Mouse (Mus musculus): ENCODE data around the gene Arl6ip1. TPM values are rescaled to one million over a fixed set of nuclear protein-coding genes. Genes with fewer than 3 reads are reported as not detected.

Gene Arl6ip1
- polyA plus RNA-seq, 1 experiment from 2014 or later, result 556 TPM

DNA sequence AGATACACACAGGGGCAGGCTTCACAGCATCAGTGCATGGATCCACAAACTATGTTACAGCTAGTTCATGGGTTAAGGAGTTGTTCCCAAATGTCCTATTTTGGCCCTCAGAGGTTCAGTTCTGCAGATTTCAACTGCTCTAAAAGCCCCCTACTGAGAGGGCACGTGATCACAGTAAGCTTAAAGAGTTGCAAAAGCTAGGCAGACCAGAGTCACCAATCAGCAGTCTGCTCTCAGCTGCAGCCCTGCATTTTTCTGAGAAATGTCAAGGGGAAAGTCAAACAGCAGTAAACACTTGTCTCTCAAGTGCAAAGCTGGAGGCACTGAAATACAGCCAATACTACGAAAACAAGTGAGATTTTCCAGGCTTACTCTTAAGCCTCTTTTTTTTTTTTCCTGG, 10.3 kb downstream of the Arl6ip1 start:
- WGBS, result 42% methylated on average over 2 of the region's 2 CpGs
- H3K27me3 ChIP-seq (ENCODE audit: control insufficient read depth, insufficient read depth, low read depth, low read length), result no peaks in the 10 kb centered on the region
- H3K9me3 ChIP-seq (replicated peaks; ENCODE audit: control insufficient read depth, low read length, poor library complexity, severe bottlenecking), result no peaks in the 10 kb centered on the region
- H3K36me3 ChIP-seq (ENCODE audit: control insufficient read depth, insufficient read depth, low read length), result peaks cover 11% of the 10 kb centered on the region
- H3K9ac ChIP-seq (ENCODE audit: low read depth, low read length), result no peak overlapping the region
- peaks cover 9% of the 10 kb centered on the region for H3K4me1 ChIP-seq (ENCODE audit: control insufficient read depth, insufficient read depth, low read length)
- no peak overlapping the region for H3K27ac ChIP-seq (ENCODE audit: low read length)
- H3K4me2 ChIP-seq (ENCODE audit: low read length), result no peak overlapping the region
- no peak for ATAC-seq
- no peak overlapping the region for H3K4me3 ChIP-seq (ENCODE audit: low read depth, low read length)

DNA sequence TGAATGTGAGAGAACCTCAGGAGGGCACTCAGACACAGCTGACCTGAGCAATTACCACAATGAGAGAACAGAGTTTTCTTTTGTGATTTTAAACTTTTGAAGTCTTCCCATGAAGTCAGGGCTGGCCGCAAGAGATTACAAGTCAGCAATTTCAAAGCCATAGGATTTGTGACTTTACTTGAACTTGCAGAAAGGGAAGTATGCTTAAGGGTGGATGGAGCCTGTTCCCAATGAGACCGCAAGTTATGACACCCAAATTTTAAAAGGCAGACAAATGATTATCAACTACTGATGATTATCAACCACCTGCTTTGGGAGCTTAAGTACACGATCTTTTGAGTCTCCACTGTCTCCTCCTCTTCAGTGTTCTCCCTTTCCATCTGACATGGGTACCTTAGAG, 11.0 kb downstream of the Arl6ip1 start:
- Histone ChIP-seq H3K9ac (ENCODE audit: low read depth, low read length) (no peak overlapping the region), H3K9me3 (replicated peaks; ENCODE audit: control insufficient read depth, low read length, poor library complexity, severe bottlenecking) (no peaks in the 10 kb centered on the region), H3K36me3 (ENCODE audit: control insufficient read depth, insufficient read depth, low read length) (peaks cover 10% of the 10 kb centered on the region), H3K27ac (ENCODE audit: low read length) (no peak overlapping the region), H3K4me1 (ENCODE audit: control insufficient read depth, insufficient read depth, low read length) (peaks cover 16% of the 10 kb centered on the region), H3K4me3 (ENCODE audit: low read depth, low read length) (no peak overlapping the region), H3K4me2 (ENCODE audit: low read length) (no peak overlapping the region), H3K27me3 (ENCODE audit: control insufficient read depth, insufficient read depth, low read depth, low read length) (no peaks in the 10 kb centered on the region)
- ATAC-seq, result no peak
- WGBS, result 81% methylated on average over 3 of the region's 3 CpGs

DNA sequence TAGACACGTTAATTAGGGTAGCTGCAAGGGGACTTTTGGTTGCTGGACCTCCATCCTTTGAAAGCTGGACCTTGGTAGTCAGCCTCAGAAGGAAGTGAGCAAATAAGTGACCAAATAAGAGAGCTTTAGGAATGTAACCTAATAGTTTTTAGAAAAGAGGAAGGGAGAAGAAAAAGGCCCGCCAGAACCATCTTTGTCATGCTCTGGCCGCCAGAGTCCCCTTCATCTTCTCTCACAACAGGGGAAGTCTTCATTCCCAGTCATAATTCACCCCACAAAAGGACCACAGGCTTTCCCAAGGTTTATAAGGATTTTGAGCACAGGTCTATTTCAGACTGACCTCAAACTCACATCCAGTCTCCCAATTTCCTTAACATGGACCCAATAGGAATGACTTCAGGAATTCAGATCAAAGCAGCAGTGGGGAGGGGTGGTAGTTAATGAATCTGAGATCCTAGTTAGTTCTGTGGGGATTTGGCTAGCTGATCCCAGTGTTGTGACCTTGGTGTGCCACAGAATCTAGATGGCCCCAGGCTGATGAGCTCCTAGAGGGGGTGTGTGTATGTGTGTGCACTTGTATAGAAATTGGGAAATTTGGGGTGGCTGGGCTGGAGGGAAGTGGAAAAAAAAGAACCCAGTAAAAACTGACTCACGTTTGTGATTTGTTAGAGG, 11.8 kb downstream of the Arl6ip1 start:
- Histone ChIP-seq H3K4me3 (ENCODE audit: low read depth, low read length) (no peak overlapping the region), H3K9me3 (replicated peaks; ENCODE audit: control insufficient read depth, low read length, poor library complexity, severe bottlenecking) (no peaks in the 10 kb centered on the region), H3K27ac (ENCODE audit: low read length) (no peak overlapping the region), H3K27me3 (ENCODE audit: control insufficient read depth, insufficient read depth, low read depth, low read length) (no peaks in the 10 kb centered on the region), H3K9ac (ENCODE audit: low read depth, low read length) (no peak overlapping the region), H3K4me1 (ENCODE audit: control insufficient read depth, insufficient read depth, low read length) (peaks cover 23% of the 10 kb centered on the region), H3K4me2 (ENCODE audit: low read length) (no peak overlapping the region), H3K36me3 (ENCODE audit: control insufficient read depth, insufficient read depth, low read length) (peaks cover 9% of the 10 kb centered on the region)
- 51% methylated on average over 4 of the region's 4 CpGs for WGBS
- ATAC-seq, result no peak

- 13% methylated on average over 8 of the region's 8 CpGs for WGBS
- Histone ChIP-seq H3K4me3 (ENCODE audit: low read depth, low read length) (peak overlapping the region; percentile 87), H3K4me1 (ENCODE audit: control insufficient read depth, insufficient read depth, low read length) (peaks cover 29% of the 10 kb centered on the region), H3K9ac (ENCODE audit: low read depth, low read length) (peak overlapping the region; percentile 68; the same call in 1 of the 2 replicates), H3K36me3 (ENCODE audit: control insufficient read depth, insufficient read depth, low read length) (peaks cover 8% of the 10 kb centered on the region), H3K27me3 (ENCODE audit: control insufficient read depth, insufficient read depth, low read depth, low read length) (no peaks in the 10 kb centered on the region), H3K9me3 (replicated peaks; ENCODE audit: control insufficient read depth, low read length, poor library complexity, severe bottlenecking) (no peaks in the 10 kb centered on the region), H3K4me2 (ENCODE audit: low read length) (peak overlapping the region; percentile 72), H3K27ac (ENCODE audit: low read length) (no peak overlapping the region)
- peak; percentile 20; the same call in 1 of the 2 replicates for ATAC-seq
These were observed 12.5 kb downstream of the Arl6ip1 start for GRCm38 (mm10) chr7:118116787-118117538.

DNA sequence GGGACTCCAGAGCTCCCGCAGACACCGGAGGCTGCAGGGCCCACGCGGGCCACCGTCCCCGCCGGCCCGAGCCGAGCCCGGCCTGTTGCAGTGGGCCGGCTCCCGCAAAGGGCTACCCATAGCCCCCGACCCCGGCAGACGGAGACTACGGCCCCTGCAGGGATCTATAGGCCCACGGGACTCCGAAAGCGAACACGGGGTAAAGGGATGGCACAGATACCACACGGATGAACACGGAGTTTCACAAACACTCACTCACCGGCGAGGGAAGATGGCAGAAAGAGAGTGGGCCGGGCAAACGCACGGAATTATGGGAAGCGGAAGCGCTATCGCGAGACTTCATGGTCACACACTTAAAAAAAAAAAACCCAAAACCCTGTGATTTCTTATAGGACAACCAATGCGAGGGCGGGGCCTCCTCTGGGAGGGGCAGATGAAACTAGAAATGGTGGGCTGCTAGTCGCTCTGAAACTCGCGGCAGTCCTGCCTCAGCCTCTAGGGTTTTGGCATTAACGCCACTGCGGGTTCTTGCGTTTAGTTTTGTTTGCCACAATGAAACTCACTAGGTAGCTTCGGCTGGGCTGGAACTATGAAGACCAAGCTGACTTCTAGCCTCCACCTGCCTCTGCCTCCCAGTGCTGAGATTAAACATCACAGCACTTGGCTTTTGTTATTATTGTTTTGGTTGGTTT, 13.4 kb downstream of the Arl6ip1 start, which contains the start of gene Rps15a:
Gene Rps15a, minus strand, starts transcription at position 312 of the 692 bp plus-strand sequence.
- ATAC-seq, result peak; percentile 87
- Histone ChIP-seq H3K9me3 (replicated peaks; ENCODE audit: control insufficient read depth, low read length, poor library complexity, severe bottlenecking) (no peaks in the 10 kb centered on the region), H3K4me1 (ENCODE audit: control insufficient read depth, insufficient read depth, low read length) (peaks cover 39% of the 10 kb centered on the region), H3K36me3 (ENCODE audit: control insufficient read depth, insufficient read depth, low read length) (peaks cover 8% of the 10 kb centered on the region), H3K4me2 (ENCODE audit: low read length) (peak within 1 kb of the TSS; percentile 94), H3K27me3 (ENCODE audit: control insufficient read depth, insufficient read depth, low read depth, low read length) (no peaks in the 10 kb centered on the region), H3K9ac (ENCODE audit: low read depth, low read length) (peak within 1 kb of the TSS; percentile 96), H3K4me3 (ENCODE audit: low read depth, low read length) (peak within 1 kb of the TSS; percentile 87), H3K27ac (ENCODE audit: low read length) (peak within 1 kb of the TSS; percentile 83)
- WGBS, result under 1% methylated on average over 40 of the region's 40 CpGs

DNA sequence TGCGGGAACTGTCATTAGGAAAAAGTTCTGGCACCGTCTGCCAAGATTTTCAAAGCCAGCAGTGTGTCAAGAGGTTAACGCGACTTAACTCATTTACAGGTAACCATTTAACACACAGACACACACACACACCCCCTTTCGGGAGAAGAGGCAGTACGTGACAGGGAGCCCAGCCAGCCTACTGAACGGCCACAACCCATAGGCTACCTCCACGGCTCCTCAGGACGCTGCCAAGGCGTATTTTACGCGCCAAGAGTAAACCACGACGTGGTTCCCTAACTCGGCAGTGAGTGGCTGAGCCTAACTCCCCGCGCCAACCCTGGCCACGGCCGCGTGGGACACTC, 14.0 kb downstream of the Arl6ip1 start:
- peak; percentile 60; the same call in 1 of the 2 replicates for ATAC-seq
- H3K36me3 ChIP-seq (ENCODE audit: control insufficient read depth, insufficient read depth, low read length), result peaks cover 11% of the 10 kb centered on the region; the same call in 1 of the 2 replicates
- no peaks in the 10 kb centered on the region for H3K9me3 ChIP-seq (replicated peaks; ENCODE audit: control insufficient read depth, low read length, poor library complexity, severe bottlenecking)
- H3K4me2 ChIP-seq (ENCODE audit: low read length), result peak overlapping the region; percentile 94
- H3K27me3 ChIP-seq (ENCODE audit: control insufficient read depth, insufficient read depth, low read depth, low read length), result no peaks in the 10 kb centered on the region
- peak overlapping the region; percentile 96 for H3K9ac ChIP-seq (ENCODE audit: low read depth, low read length)
- peaks cover 44% of the 10 kb centered on the region for H3K4me1 ChIP-seq (ENCODE audit: control insufficient read depth, insufficient read depth, low read length)
- under 1% methylated on average over 20 of the region's 20 CpGs for WGBS
- H3K27ac ChIP-seq (ENCODE audit: low read length), result peak overlapping the region; percentile 82
- H3K4me3 ChIP-seq (ENCODE audit: low read depth, low read length), result peak overlapping the region; percentile 87

DNA sequence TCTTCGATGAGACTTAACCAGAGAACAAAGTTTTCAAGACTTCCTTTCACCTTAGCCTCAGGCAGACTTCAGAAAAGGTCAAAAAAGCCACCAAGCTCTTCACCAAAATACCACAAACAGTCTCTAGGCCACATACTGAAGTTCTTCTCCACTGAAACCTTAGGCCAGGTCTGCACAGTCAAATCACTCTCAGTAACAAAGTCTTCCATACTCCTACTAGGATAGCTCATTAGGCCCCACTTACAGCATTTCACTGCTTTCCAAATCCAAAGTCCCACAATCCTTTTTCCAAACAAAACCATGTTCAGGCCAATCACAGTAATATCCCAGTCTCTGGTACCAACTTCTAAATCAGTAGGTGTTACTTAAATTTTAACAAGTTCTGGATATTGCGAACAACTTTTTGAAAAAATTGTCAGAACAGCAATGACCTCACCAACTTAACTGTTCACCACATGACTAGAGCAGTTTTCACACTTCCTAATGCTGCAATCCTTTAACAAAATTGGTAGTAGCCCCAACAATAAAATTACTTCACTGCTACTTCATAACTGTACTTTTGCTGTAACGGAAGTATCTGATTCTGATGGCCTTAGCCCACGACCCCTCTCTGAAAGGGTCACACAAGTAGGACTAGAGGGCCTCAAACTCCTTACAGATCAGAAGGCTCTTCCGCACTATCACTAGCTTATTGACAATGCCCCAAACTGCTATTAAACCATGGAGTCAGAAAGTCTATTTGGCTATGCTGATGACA, 15.7 kb downstream of the Arl6ip1 start:
- no peak for ATAC-seq
- peaks cover 18% of the 10 kb centered on the region for H3K36me3 ChIP-seq (ENCODE audit: control insufficient read depth, insufficient read depth, low read length)
- peak overlapping the region; percentile 94 for H3K4me2 ChIP-seq (ENCODE audit: low read length)
- H3K27me3 ChIP-seq (ENCODE audit: control insufficient read depth, insufficient read depth, low read depth, low read length), result no peaks in the 10 kb centered on the region
- no peaks in the 10 kb centered on the region for H3K9me3 ChIP-seq (replicated peaks; ENCODE audit: control insufficient read depth, low read length, poor library complexity, severe bottlenecking)
- no peak overlapping the region; the same call in 1 of the 2 replicates for H3K9ac ChIP-seq (ENCODE audit: low read depth, low read length)
- H3K4me1 ChIP-seq (ENCODE audit: control insufficient read depth, insufficient read depth, low read length), result peaks cover 47% of the 10 kb centered on the region
- H3K27ac ChIP-seq (ENCODE audit: low read length), result no peak overlapping the region
- WGBS, result 78% methylated on average over 5 of the region's 5 CpGs
- peak overlapping the region; percentile 87; the same call in 1 of the 2 replicates for H3K4me3 ChIP-seq (ENCODE audit: low read depth, low read length)

DNA sequence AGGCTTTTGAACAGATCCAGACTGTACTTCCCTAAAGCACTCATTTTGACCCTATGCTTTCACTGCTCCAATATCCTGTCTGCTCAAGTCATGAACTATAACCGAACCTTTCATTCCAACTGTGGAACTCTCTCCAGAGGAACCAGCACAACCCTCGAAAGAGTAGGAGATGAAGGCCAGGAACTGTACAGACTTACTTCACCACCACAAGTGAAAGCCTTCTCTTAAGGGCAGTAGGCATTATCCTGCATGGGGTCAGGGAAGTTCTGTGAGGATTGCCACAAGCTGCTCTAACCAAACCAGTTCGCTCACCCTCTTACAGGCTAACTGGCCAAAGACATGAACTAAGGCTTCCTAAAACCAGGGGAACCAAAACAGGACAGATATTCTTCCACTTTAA, 18.3 kb downstream of the Arl6ip1 start:
- no peak overlapping the region for H3K4me3 ChIP-seq (ENCODE audit: low read depth, low read length)
- H3K27ac ChIP-seq (ENCODE audit: low read length), result no peak overlapping the region
- H3K4me1 ChIP-seq (ENCODE audit: control insufficient read depth, insufficient read depth, low read length), result peaks cover 47% of the 10 kb centered on the region
- H3K9ac ChIP-seq (ENCODE audit: low read depth, low read length), result no peak overlapping the region
- H3K27me3 ChIP-seq (ENCODE audit: control insufficient read depth, insufficient read depth, low read depth, low read length), result no peaks in the 10 kb centered on the region
- H3K4me2 ChIP-seq (ENCODE audit: low read length), result peak overlapping the region; percentile 26; the same call in 1 of the 2 replicates
- no peak for ATAC-seq
- H3K9me3 ChIP-seq (replicated peaks; ENCODE audit: control insufficient read depth, low read length, poor library complexity, severe bottlenecking), result no peaks in the 10 kb centered on the region
- peaks cover 34% of the 10 kb centered on the region for H3K36me3 ChIP-seq (ENCODE audit: control insufficient read depth, insufficient read depth, low read length)
- 84% methylated on average over 3 of the region's 3 CpGs for WGBS
